11 mouse cellular contexts compared by ENCODE assay signal in genomic region chr11:120850331-120851030, GRCm38 (mm10). TPM values are rescaled to one million over a fixed set of nuclear protein-coding genes. Genes with fewer than 3 reads are reported as not detected.
DNase-seq lines count a peak whose midpoint lies in the region; ATAC-seq and TF ChIP-seq lines count a peak whose summit lies in the region.
"Had no signal": no experiment of that assay in that cellular context is flagged by ENCODE, and none has a peak within 500 bp of the region (broad histone marks: within the 10 kb centered on the region; RNA-seq: fewer than 3 reads in every experiment).

No protein-coding gene starts in this region.

- H3K27me3 ChIP-seq in liver, postnatal 0 days (ENCODE audit: insufficient read depth, low read length), result no peaks in the 10 kb centered on the region
- H3K27me3 ChIP-seq in stomach, postnatal 0 days (ENCODE audit: control insufficient read depth, insufficient read depth, low read length), result no peaks in the 10 kb centered on the region
- H3K27me3 ChIP-seq: hindbrain, embryonic 15.5 days had no signal

- TF ChIP-seq CTCF in lung, adult 2 months (IDR thresholded peaks at IDR 0.05; ENCODE audit: insufficient read depth, low read length), result no peak
- TF ChIP-seq CTCF in liver, postnatal 0 days (IDR thresholded peaks at IDR 0.05; ENCODE audit: low read depth), result no peak
- no peak for TF ChIP-seq CTCF in stomach, postnatal 0 days (IDR thresholded peaks at IDR 0.05; ENCODE audit: low read depth)

- peak; percentile 44 to 59 for DNase-seq in lung, adult 18-20 months
- no peak for DNase-seq in lung, adult 2 months
- no peak for DNase-seq in liver, postnatal 0 days
- DNase-seq in stomach, postnatal 0 days (ENCODE audit: low spot score), result peak; percentile 63
- no peak for DNase-seq in right cerebral cortex, postnatal 25 days
- DNase-seq in cerebellum, adult 8-10 months, result no peak
- DNase-seq in heart, postnatal 25 days (ENCODE audit: low spot score), result no peak
- DNase-seq: cerebellum, postnatal 10 days had no signal

- 46% methylated on average over 2 of the region's 2 CpGs for WGBS in lung, adult 2 months
- WGBS in liver, postnatal 0 days (ENCODE audit: insufficient replicate concordance), result 45% methylated on average over 2 of the region's 2 CpGs
- 58% methylated on average over 2 of the region's 2 CpGs for WGBS in stomach, postnatal 0 days

- peak; percentile 69 for ATAC-seq in common myeloid progenitor, adult 5-6 weeks (replicated peaks; ENCODE audit: low read depth, poor library complexity, severe bottlenecking)
- ATAC-seq in liver, postnatal 0 days, result peak; percentile 40; the same call in 1 of the 2 replicates
- ATAC-seq in stomach, postnatal 0 days (ENCODE audit: low FRiP score, low TSS enrichment), result peak; percentile 82

- no peak for TF ChIP-seq POLR2A in lung, adult 2 months (IDR thresholded peaks at IDR 0.05; ENCODE audit: borderline replicate concordance, extremely low read depth, low read depth, low read length)

- TF ChIP-seq EP300 in liver, postnatal 0 days (IDR thresholded peaks at IDR 0.05; ENCODE audit: low read depth), result no peak
- no peak for TF ChIP-seq EP300 in stomach, postnatal 0 days (optimal IDR thresholded peaks at IDR 0.05)

- H3K9me3 ChIP-seq in liver, postnatal 0 days (ENCODE audit: low read length), result no peaks in the 10 kb centered on the region
- no peaks in the 10 kb centered on the region for H3K9me3 ChIP-seq in stomach, postnatal 0 days (ENCODE audit: control insufficient read depth, low read length)
- H3K9me3 ChIP-seq: hindbrain, embryonic 15.5 days had no signal

- H3K36me3 ChIP-seq in liver, postnatal 0 days (replicated peaks; ENCODE audit: insufficient read depth, low read length), result no peaks in the 10 kb centered on the region
- no peaks in the 10 kb centered on the region for H3K36me3 ChIP-seq in stomach, postnatal 0 days (ENCODE audit: control insufficient read depth, insufficient read depth, low read length)
- H3K36me3 ChIP-seq: hindbrain, embryonic 15.5 days had no signal

- peak overlapping the region; percentile 48; the same call in 1 of the 2 replicates for H3K27ac ChIP-seq in liver, postnatal 0 days (ENCODE audit: low read depth)
- peak overlapping the region; percentile 88 for H3K27ac ChIP-seq in stomach, postnatal 0 days (replicated peaks)
- H3K27ac ChIP-seq: hindbrain, embryonic 15.5 days; macrophage had no signal

- intact Hi-C loops in heart, postnatal 25 days (cut with DNase I), result no loop called here

- H3K4me3 ChIP-seq in lung, adult 2 months (replicated peaks; ENCODE audit: extremely low read depth, low read depth, low read length), result no peak overlapping the region
- no peak overlapping the region for H3K4me3 ChIP-seq in liver, postnatal 0 days (ENCODE audit: low read depth, low read length)
- H3K4me3 ChIP-seq in stomach, postnatal 0 days (ENCODE audit: low read depth, low read length), result no peak overlapping the region
- H3K4me3 ChIP-seq: hindbrain, embryonic 15.5 days had no signal

- peaks cover 7% of the 10 kb centered on the region; the same call in 1 of the 2 replicates for H3K4me1 ChIP-seq in lung, adult 2 months (ENCODE audit: control insufficient read depth, insufficient read depth, low read length)
- H3K4me1 ChIP-seq in liver, postnatal 0 days (ENCODE audit: insufficient read depth), result peaks cover 27% of the 10 kb centered on the region
- H3K4me1 ChIP-seq in stomach, postnatal 0 days (replicated peaks; ENCODE audit: control insufficient read depth, insufficient read depth), result peaks cover 6% of the 10 kb centered on the region; the same call in 1 of the 2 replicates
- H3K4me1 ChIP-seq: hindbrain, embryonic 15.5 days had no signal

- H3K4me2 ChIP-seq in liver, postnatal 0 days (ENCODE audit: low read depth, low read length), result no peak overlapping the region; the same call in 1 of the 2 replicates
- H3K4me2 ChIP-seq in stomach, postnatal 0 days (replicated peaks; ENCODE audit: low read depth), result no peak overlapping the region
- H3K4me2 ChIP-seq: hindbrain, embryonic 15.5 days had no signal

- no peak overlapping the region for H3K9ac ChIP-seq in liver, postnatal 0 days (replicated peaks)
- no peak overlapping the region for H3K9ac ChIP-seq in stomach, postnatal 0 days (ENCODE audit: low read length)
- H3K9ac ChIP-seq: hindbrain, embryonic 15.5 days had no signal

RNA-seq across cellular contexts. Expression of gene Fasn, which starts 26.1 kb away (rescaled TPM):
- polyA plus RNA-seq in lung, adult 2 months (2012; rRNA removed), result 1,387 and 1,388 TPM in 2 replicates
- 46.0 and 62.3 TPM in 2 replicates for total RNA-seq in common myeloid progenitor, adult 5-6 weeks (2017)
- polyA plus RNA-seq in liver, postnatal 0 days (2015; fragmentation: Nextera tagmentation; extraction: Ambion mirVana), result 3.8 and 3.9 TPM in 2 replicates
- polyA plus RNA-seq in stomach, postnatal 0 days (2015; fragmentation: Nextera tagmentation; extraction: Ambion mirVana), result 16.0 and 19.7 TPM in 2 replicates
- total RNA-seq in heart, postnatal 25 days (2021), result 10 to 100 TPM; 29.8 to 52.8 TPM

RNA-seq across cellular contexts. Expression of gene Dus1l, which starts 54.3 kb away (rescaled TPM):
- polyA plus RNA-seq in lung, adult 2 months (2012; rRNA removed), result 32.0 and 35.4 TPM in 2 replicates
- 43.2 and 57.9 TPM in 2 replicates for total RNA-seq in common myeloid progenitor, adult 5-6 weeks (2017)
- 43.8 and 46.8 TPM in 2 replicates for polyA plus RNA-seq in liver, postnatal 0 days (2015; fragmentation: Nextera tagmentation; extraction: Ambion mirVana)
- polyA plus RNA-seq in stomach, postnatal 0 days (2015; fragmentation: Nextera tagmentation; extraction: Ambion mirVana), result 39.8 and 42.4 TPM in 2 replicates
- total RNA-seq in heart, postnatal 25 days (2021), result 10 to 100 TPM; 26.8 to 27.8 TPM

Comparison
In these comparisons a context has a peak if more than half of its experiments do, and no peak if none do; other contexts are left out.
1. DNase-seq: peak in lung, adult 18-20 months (2 of 2) and stomach, postnatal 0 days (single experiment); none in lung, adult 2 months (single experiment), liver, postnatal 0 days (single experiment), right cerebral cortex, postnatal 25 days (single experiment), cerebellum, adult 8-10 months (single experiment) and heart, postnatal 25 days (single experiment).
2. RNA of gene Fasn, which starts 26.1 kb away (polyA plus RNA-seq): 1,387 to 1,388 TPM in lung, adult 2 months; 16.0 to 19.7 TPM in stomach, postnatal 0 days and 3.8 to 3.9 TPM in liver, postnatal 0 days; every median in the first group is over 10 times any median in the second.
3. Peak in every context shown above with its lines, with median percentiles within 50 percentile points of each other: ATAC-seq.